8 mouse cellular contexts compared by ENCODE assay signal in the genomic region with DNA sequence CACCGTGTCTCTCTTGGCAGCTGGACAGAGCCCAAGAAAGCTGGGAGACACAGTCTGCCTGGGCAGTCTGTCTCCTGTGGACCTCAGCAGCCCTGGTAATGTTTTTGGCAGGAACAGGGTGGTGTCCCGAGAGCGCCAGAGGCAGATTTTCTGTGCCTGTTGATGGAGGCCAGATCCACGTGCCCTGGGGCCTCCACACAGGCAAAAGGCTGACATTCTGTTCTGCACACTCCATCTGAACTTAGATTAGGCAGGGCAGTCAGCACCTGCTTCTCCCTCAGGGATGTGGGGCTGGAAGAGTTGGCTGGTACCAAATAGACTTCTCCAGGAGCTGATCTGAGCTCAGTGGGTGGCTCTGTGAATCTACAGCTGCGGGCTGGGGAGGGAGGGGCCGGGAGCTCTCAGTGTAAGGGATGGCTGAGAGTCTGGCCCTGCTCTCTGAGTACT.
DNase-seq lines count a peak whose midpoint lies in the region.

No protein-coding gene starts in this region.

- DNase-seq in frontal cortex, postnatal 36 days (ENCODE audit: low spot score in 2 of 2), result peak; percentile 22 to 31
- DNase-seq in frontal cortex, postnatal 25 days (ENCODE audit: low spot score in 2 of 2), result no peak
- peak; percentile 19 to 22 for DNase-seq in right cerebral cortex, adult 2 months (ENCODE audit: low spot score in 2 of 2)
- DNase-seq in right cerebral cortex, postnatal 14 days, result no peak
- DNase-seq in gastrocnemius, postnatal 25 days, result peak; percentile 82
- peak; percentile 7 to 36 for DNase-seq in left cerebral cortex, adult 8-10 months (ENCODE audit: low spot score in 2 of 2)
- DNase-seq in embryo, embryonic 9.5 days (ENCODE audit: extremely low spot score), result no peak
- no peak for DNase-seq in urinary bladder, adult 2 months (ENCODE audit: low spot score)

Comparison
In these comparisons a context has a peak if more than half of its experiments do, and no peak if none do; other contexts are left out.
1. DNase-seq: peak in frontal cortex, postnatal 36 days (2 of 2), right cerebral cortex, adult 2 months (2 of 2), gastrocnemius, postnatal 25 days (single experiment) and left cerebral cortex, adult 8-10 months (2 of 2); none in frontal cortex, postnatal 25 days (0 of 2), right cerebral cortex, postnatal 14 days (single experiment), embryo, embryonic 9.5 days (single experiment) and urinary bladder, adult 2 months (single experiment).